Mouse (Mus musculus): ENCODE measurements around the gene Pdss2.

Pdss2 gene

GRCm38 (mm10) chr10:43310781-43311392 is 89.6 kb downstream of the Pdss2 start:
- DNase-seq (ENCODE audit: low spot score in 2 of 2), result no peak

GRCm38 (mm10) chr10:43312211-43312610 is 90.9 kb downstream of the Pdss2 start:
- no peak for DNase-seq (ENCODE audit: low spot score in 2 of 2)

- DNase-seq (ENCODE audit: low spot score in 2 of 2), result no peak
Measured at GRCm38 (mm10) chr10:43312658-43313417, 91.6 kb downstream of the Pdss2 start.

- no peak for DNase-seq (ENCODE audit: low spot score in 2 of 2)
Measured at GRCm38 (mm10) chr10:43315228-43315627, 93.9 kb downstream of the Pdss2 start.

GRCm38 (mm10) chr10:43317327-43317951 is 96.2 kb downstream of the Pdss2 start:
- no peak for DNase-seq (ENCODE audit: low spot score in 2 of 2)

- DNase-seq (ENCODE audit: low spot score in 2 of 2), result no peak
Measured at GRCm38 (mm10) chr10:43321019-43321418, 99.7 kb downstream of the Pdss2 start.

GRCm38 (mm10) chr10:43322446-43323178 is 101.3 kb downstream of the Pdss2 start:
- peak; percentile 11 to 14 for DNase-seq (ENCODE audit: low spot score in 2 of 2)

GRCm38 (mm10) chr10:43323386-43323785 is 102.1 kb downstream of the Pdss2 start:
- no peak for DNase-seq (ENCODE audit: low spot score in 2 of 2)

- no peak for DNase-seq (ENCODE audit: low spot score in 2 of 2)
Measured at GRCm38 (mm10) chr10:43329813-43330212, 108.5 kb downstream of the Pdss2 start.

GRCm38 (mm10) chr10:43330691-43331090 is 109.4 kb downstream of the Pdss2 start:
- no peak for DNase-seq (ENCODE audit: low spot score in 2 of 2)

- DNase-seq (ENCODE audit: low spot score in 2 of 2), result no peak
Measured at GRCm38 (mm10) chr10:43331931-43332701, 110.8 kb downstream of the Pdss2 start.

- DNase-seq (ENCODE audit: low spot score in 2 of 2), result no peak
Measured at GRCm38 (mm10) chr10:43335874-43336273, 114.6 kb downstream of the Pdss2 start.

GRCm38 (mm10) chr10:43337110-43337509 is 115.8 kb downstream of the Pdss2 start:
- DNase-seq (ENCODE audit: low spot score in 2 of 2), result no peak

- DNase-seq (ENCODE audit: low spot score in 2 of 2), result no peak
Measured at GRCm38 (mm10) chr10:43339811-43340210, 118.5 kb downstream of the Pdss2 start.

GRCm38 (mm10) chr10:43349718-43350117 is 128.4 kb downstream of the Pdss2 start:
- DNase-seq (ENCODE audit: low spot score in 2 of 2), result no peak

- DNase-seq (ENCODE audit: low spot score in 2 of 2), result no peak
Measured at GRCm38 (mm10) chr10:43357884-43358283, 136.6 kb downstream of the Pdss2 start.

GRCm38 (mm10) chr10:43362947-43363346 is 141.7 kb downstream of the Pdss2 start:
- no peak for DNase-seq (ENCODE audit: low spot score in 2 of 2)

GRCm38 (mm10) chr10:43363431-43363851 is 142.2 kb downstream of the Pdss2 start:
- no peak for DNase-seq (ENCODE audit: low spot score in 2 of 2)

- no peak for DNase-seq (ENCODE audit: low spot score in 2 of 2)
Measured at GRCm38 (mm10) chr10:43365909-43366308, 144.6 kb downstream of the Pdss2 start.

- DNase-seq (ENCODE audit: low spot score in 2 of 2), result no peak
Measured at GRCm38 (mm10) chr10:43368611-43369010, 147.3 kb downstream of the Pdss2 start.

- DNase-seq (ENCODE audit: low spot score in 2 of 2), result no peak
Measured at GRCm38 (mm10) chr10:43372315-43372714, 151.0 kb downstream of the Pdss2 start.
